Mouse (Mus musculus): Measurements from ENCODE around the gene Gm11020. TPM values are rescaled to one million over a fixed set of nuclear protein-coding genes. Genes with fewer than 3 reads are reported as not detected.

The Gm11020 gene
- polyA plus RNA-seq, 1 experiment from 2014 or later = not detected

Other genes starting within 250 kb of the Gm11020 start
- gene Cdh5, start 219.9 kb upstream of the Gm11020 start, polyA plus RNA-seq (2015; fragmentation: Nextera tagmentation; extraction: Ambion mirVana) = 9.5 and 11.4 TPM in 2 replicates
- 5.6 and 7.6 TPM in 2 replicates for gene Bean1, start 151.1 kb upstream of the Gm11020 start, polyA plus RNA-seq (2015; fragmentation: Nextera tagmentation; extraction: Ambion mirVana)
- gene Tk2, start 73.0 kb upstream of the Gm11020 start, polyA plus RNA-seq (2015; fragmentation: Nextera tagmentation; extraction: Ambion mirVana) = 46.3 and 51.5 TPM in 2 replicates
- 34.7 and 37.1 TPM in 2 replicates for gene Cklf, start 70.7 kb upstream of the Gm11020 start, polyA plus RNA-seq (2015; fragmentation: Nextera tagmentation; extraction: Ambion mirVana)
- not detected in 2 replicates for gene Cmtm2a, start 28.4 kb upstream of the Gm11020 start, polyA plus RNA-seq (2015; fragmentation: Nextera tagmentation; extraction: Ambion mirVana)
- gene Gm45711, start 11.5 kb upstream of the Gm11020 start, polyA plus RNA-seq (2015; fragmentation: Nextera tagmentation; extraction: Ambion mirVana) = not detected in 2 replicates
- gene Cmtm1, start 11.4 kb upstream of the Gm11020 start, polyA plus RNA-seq (2015; fragmentation: Nextera tagmentation; extraction: Ambion mirVana) = not detected in 2 replicates
- gene Cmtm2b, start 663 bp downstream of the Gm11020 start, polyA plus RNA-seq (2015; fragmentation: Nextera tagmentation; extraction: Ambion mirVana) = not detected in 2 replicates
- gene Cmtm3, start 17.8 kb downstream of the Gm11020 start, polyA plus RNA-seq (2015; fragmentation: Nextera tagmentation; extraction: Ambion mirVana) = 33.7 and 37.0 TPM in 2 replicates
- 2.7 TPM in 2 replicates for gene Cmtm4, start 74.2 kb downstream of the Gm11020 start, polyA plus RNA-seq (2015; fragmentation: Nextera tagmentation; extraction: Ambion mirVana)
- 114 and 136 TPM in 2 replicates for gene Dync1li2, start 121.5 kb downstream of the Gm11020 start, polyA plus RNA-seq (2015; fragmentation: Nextera tagmentation; extraction: Ambion mirVana)
- gene Terb1, start 188.3 kb downstream of the Gm11020 start, polyA plus RNA-seq (2015; fragmentation: Nextera tagmentation; extraction: Ambion mirVana) = 0.70 and 0.81 TPM in 2 replicates
- gene Nae1, start 213.1 kb downstream of the Gm11020 start, polyA plus RNA-seq (2015; fragmentation: Nextera tagmentation; extraction: Ambion mirVana) = 106 and 110 TPM in 2 replicates
- 3.5 and 4.6 TPM in 2 replicates for gene Car7, start 213.1 kb downstream of the Gm11020 start, polyA plus RNA-seq (2015; fragmentation: Nextera tagmentation; extraction: Ambion mirVana)

All from midbrain, embryonic 16.5 days (tissue).